Mouse (Mus musculus) spleen, embryonic (tissue): ENCODE measurements around the gene N4bp2.

Experiments used
- CTCF ChIA-PET: fragments of 350-600 bp; sonication (Branson Sonifier 250); formaldehyde crosslinking; loops from one replicate; lab custom pipeline; 2022; lab: Charles Lee

Gene N4bp2

GRCm38 (mm10) chr5:65826476-65826875, 63.2 kb downstream of the N4bp2 start:
- CTCF ChIA-PET = interaction anchor here (0.9 kb wide), 1 partner anchor 1533 kb away, joined by 8 read pairs; no protein-coding TSS in a partner anchor

GRCm38 (mm10) chr5:65827102-65827501, 63.8 kb downstream of the N4bp2 start:
- CTCF ChIA-PET = no interaction called here

GRCm38 (mm10) chr5:65828261-65828660, 64.9 kb downstream of the N4bp2 start:
- CTCF ChIA-PET = interaction anchor here (0.6 kb wide), 1 partner anchor 1217 kb away, joined by 18 read pairs; no protein-coding TSS in a partner anchor

GRCm38 (mm10) chr5:65829059-65829458, 65.7 kb downstream of the N4bp2 start:
- CTCF ChIA-PET = interaction anchor here (0.6 kb wide), 1 partner anchor 265 kb away, joined by 3 read pairs; no protein-coding TSS in a partner anchor

GRCm38 (mm10) chr5:65831917-65832618, 68.7 kb downstream of the N4bp2 start:
- CTCF ChIA-PET = interaction anchor here (0.8 to 1.0 kb wide), 2 partner anchors 99 to 105 kb away, joined by 3 to 7 read pairs; no protein-coding TSS in a partner anchor

- CTCF ChIA-PET = interaction anchor here (0.7 to 1.0 kb wide), 4 partner anchors 18 to 217 kb away, joined by 3 to 7 read pairs (median 3); no protein-coding TSS in a partner anchor
Observed at GRCm38 (mm10) chr5:65833092-65833491, 69.8 kb downstream of the N4bp2 start.

- CTCF ChIA-PET = interaction anchor here (0.7 kb wide), 1 partner anchor 17 kb away, joined by 3 read pairs; no protein-coding TSS in a partner anchor
Observed at GRCm38 (mm10) chr5:65833766-65834498, 70.6 kb downstream of the N4bp2 start.

- CTCF ChIA-PET = no interaction called here
Observed at GRCm38 (mm10) chr5:65838053-65838452, 74.7 kb downstream of the N4bp2 start.

GRCm38 (mm10) chr5:65842947-65843346, 79.6 kb downstream of the N4bp2 start:
- CTCF ChIA-PET = no interaction called here

GRCm38 (mm10) chr5:65846534-65846933, 83.2 kb downstream of the N4bp2 start:
- CTCF ChIA-PET = interaction anchor here (0.6 kb wide), 1 partner anchor 89 kb away, joined by 3 read pairs; no protein-coding TSS in a partner anchor

- CTCF ChIA-PET = interaction anchor here (0.6 kb wide), 1 partner anchor 88 kb away, joined by 3 read pairs; no protein-coding TSS in a partner anchor
Observed at GRCm38 (mm10) chr5:65846958-65847357, 83.6 kb downstream of the N4bp2 start.

GRCm38 (mm10) chr5:65847656-65848055, 84.3 kb downstream of the N4bp2 start:
- CTCF ChIA-PET = interaction anchor here (0.6 kb wide), 1 partner anchor 79 kb away, joined by 3 read pairs; no protein-coding TSS in a partner anchor

GRCm38 (mm10) chr5:65850765-65851164, 87.4 kb downstream of the N4bp2 start:
- CTCF ChIA-PET = interaction anchor here (0.7 to 1.2 kb wide), 5 partner anchors 13 to 115 kb away, joined by 3 to 6 read pairs (median 5); no protein-coding TSS in a partner anchor

- CTCF ChIA-PET = interaction anchor here (0.6 to 1.0 kb wide), 2 partner anchors 12 to 229 kb away, joined by 3 to 10 read pairs; no protein-coding TSS in a partner anchor
Observed at GRCm38 (mm10) chr5:65854786-65855191, 91.5 kb downstream of the N4bp2 start.

- CTCF ChIA-PET = interaction anchor here (0.6 to 1.0 kb wide), 2 partner anchors 11 to 367 kb away, joined by 10 to 12 read pairs; no protein-coding TSS in a partner anchor
Observed at GRCm38 (mm10) chr5:65855571-65855970, 92.2 kb downstream of the N4bp2 start.

GRCm38 (mm10) chr5:65856591-65857411, 93.5 kb downstream of the N4bp2 start:
- CTCF ChIA-PET = no interaction called here

GRCm38 (mm10) chr5:65857935-65858334, 94.6 kb downstream of the N4bp2 start:
- CTCF ChIA-PET = no interaction called here

- CTCF ChIA-PET = no interaction called here
Observed at GRCm38 (mm10) chr5:65858355-65858754, 95.0 kb downstream of the N4bp2 start.

GRCm38 (mm10) chr5:65858898-65859297, 95.6 kb downstream of the N4bp2 start:
- CTCF ChIA-PET = no interaction called here

- CTCF ChIA-PET = interaction anchor here (0.6 to 1.0 kb wide), 2 partner anchors 18 to 593 kb away, joined by 5 to 14 read pairs; no protein-coding TSS in a partner anchor
Observed at GRCm38 (mm10) chr5:65859396-65859795, 96.1 kb downstream of the N4bp2 start.
